Mouse (Mus musculus): Measurements from ENCODE around the gene A230050P20Rik. TPM values are rescaled to one million over a fixed set of nuclear protein-coding genes. Genes with fewer than 3 reads are reported as not detected.

Gene A230050P20Rik
- polyA plus RNA-seq, 1 experiment, result 4.6 TPM

- no peak overlapping the region for H3K4me2 ChIP-seq (ENCODE audit: low read depth)
- TF ChIP-seq MYOD1 (IDR thresholded peaks at IDR 0.05; ENCODE audit: control insufficient read depth in 1 of 3, insufficient read length in 2 of 3, low read depth in 2 of 3) (no peak), E2F4 (IDR thresholded peaks at IDR 0.05; ENCODE audit: insufficient read depth) (no peak), SRF (IDR thresholded peaks at IDR 0.05; ENCODE audit: control insufficient read depth, insufficient read length, low read depth) (no peak), CEBPB (IDR thresholded peaks at IDR 0.05; ENCODE audit: insufficient read depth, poor library complexity, severe bottlenecking) (no peak), TCF12 (IDR thresholded peaks at IDR 0.05; ENCODE audit: insufficient read depth, poor library complexity, severe bottlenecking) (no peak), POLR2A (IDR thresholded peaks at IDR 0.05; ENCODE audit: insufficient read length, low read depth) (no peak), USF1 (IDR thresholded peaks at IDR 0.05; ENCODE audit: low read depth) (no peak), TCF3 (IDR thresholded peaks at IDR 0.05; ENCODE audit: insufficient read length, low read depth) (no peak), REST (IDR thresholded peaks at IDR 0.05; ENCODE audit: insufficient read depth, insufficient read length) (no peak), MYOG (IDR thresholded peaks at IDR 0.05; ENCODE audit: control insufficient read depth in 1 of 3, insufficient read depth in 1 of 3, insufficient read length in 2 of 3, low read depth in 2 of 3) (no peak), MAX (IDR thresholded peaks at IDR 0.05; ENCODE audit: low read depth) (no peak), POLR2AphosphoS2 (IDR thresholded peaks at IDR 0.05; ENCODE audit: insufficient read length, low read depth) (no peak)
- H3K36me3 ChIP-seq (ENCODE audit: control insufficient read depth, insufficient read depth), result no peaks in the 10 kb centered on the region
- no peak overlapping the region for H3K4me3 ChIP-seq
- H3ac ChIP-seq (ENCODE audit: control insufficient read depth, insufficient read length), result no peak overlapping the region
- H3K79me2 ChIP-seq (ENCODE audit: control insufficient read depth, insufficient read depth), result no peaks in the 10 kb centered on the region
- peaks cover 2% of the 10 kb centered on the region for H3K27me3 ChIP-seq (ENCODE audit: control insufficient read depth, insufficient read depth, insufficient read length)
Observed at GRCm38 (mm10) chr9:20838931-20839330, 29.5 kb upstream of the A230050P20Rik start.

GRCm38 (mm10) chr9:20842211-20842610, 26.2 kb upstream of the A230050P20Rik start:
- H3K79me2 ChIP-seq (ENCODE audit: control insufficient read depth, insufficient read depth), result no peaks in the 10 kb centered on the region
- no peak overlapping the region for H3ac ChIP-seq (ENCODE audit: control insufficient read depth, insufficient read length)
- peaks cover 12% of the 10 kb centered on the region for H3K27me3 ChIP-seq (ENCODE audit: control insufficient read depth, insufficient read depth, insufficient read length)
- H3K4me2 ChIP-seq (ENCODE audit: low read depth), result no peak overlapping the region
- TF ChIP-seq E2F4 (IDR thresholded peaks at IDR 0.05; ENCODE audit: insufficient read depth) (no peak), REST (IDR thresholded peaks at IDR 0.05; ENCODE audit: insufficient read depth, insufficient read length) (no peak), MYOG (IDR thresholded peaks at IDR 0.05; ENCODE audit: control insufficient read depth in 1 of 3, insufficient read depth in 1 of 3, insufficient read length in 2 of 3, low read depth in 2 of 3) (no peak), SRF (IDR thresholded peaks at IDR 0.05; ENCODE audit: control insufficient read depth, insufficient read length, low read depth) (no peak), POLR2A (IDR thresholded peaks at IDR 0.05; ENCODE audit: insufficient read length, low read depth) (no peak), TCF12 (IDR thresholded peaks at IDR 0.05; ENCODE audit: insufficient read depth, poor library complexity, severe bottlenecking) (no peak), TCF3 (IDR thresholded peaks at IDR 0.05; ENCODE audit: insufficient read length, low read depth) (no peak), USF1 (IDR thresholded peaks at IDR 0.05; ENCODE audit: low read depth) (no peak), MAX (IDR thresholded peaks at IDR 0.05; ENCODE audit: low read depth) (no peak), CEBPB (IDR thresholded peaks at IDR 0.05; ENCODE audit: insufficient read depth, poor library complexity, severe bottlenecking) (no peak)
- no peak overlapping the region for H3K4me3 ChIP-seq
- no peaks in the 10 kb centered on the region for H3K36me3 ChIP-seq (ENCODE audit: control insufficient read depth, insufficient read depth)

DNA sequence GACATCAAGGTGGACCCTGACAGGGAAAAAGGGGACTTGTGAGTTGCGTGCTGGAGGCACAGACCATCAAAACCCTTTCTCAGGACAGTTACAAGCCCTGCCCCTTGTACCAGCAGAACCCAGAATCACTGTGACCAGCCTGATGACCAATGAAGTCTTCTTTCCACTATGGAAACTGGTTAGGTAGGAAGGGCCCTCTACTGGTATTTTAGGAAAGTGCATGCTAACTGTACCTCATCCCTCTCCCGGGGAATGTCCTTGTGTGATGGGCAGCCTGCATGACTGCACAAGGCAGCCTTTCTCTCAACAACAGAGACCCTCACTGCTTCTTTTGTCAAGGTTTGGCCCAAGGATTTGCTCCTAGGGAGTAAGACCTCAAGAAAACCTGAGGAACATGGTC, 25.8 kb upstream of the A230050P20Rik start:
- TF ChIP-seq REST (IDR thresholded peaks at IDR 0.05; ENCODE audit: insufficient read depth, insufficient read length) (no peak), TCF3 (IDR thresholded peaks at IDR 0.05; ENCODE audit: insufficient read length, low read depth) (no peak)
- Histone ChIP-seq H3K4me3 (no peak overlapping the region), H3K27me3 (ENCODE audit: control insufficient read depth, insufficient read depth, insufficient read length) (peaks cover 12% of the 10 kb centered on the region), H3ac (ENCODE audit: control insufficient read depth, insufficient read length) (no peak overlapping the region), H3K4me2 (ENCODE audit: low read depth) (no peak overlapping the region), H3K79me2 (ENCODE audit: control insufficient read depth, insufficient read depth) (no peaks in the 10 kb centered on the region), H3K36me3 (ENCODE audit: control insufficient read depth, insufficient read depth) (no peaks in the 10 kb centered on the region)

DNA sequence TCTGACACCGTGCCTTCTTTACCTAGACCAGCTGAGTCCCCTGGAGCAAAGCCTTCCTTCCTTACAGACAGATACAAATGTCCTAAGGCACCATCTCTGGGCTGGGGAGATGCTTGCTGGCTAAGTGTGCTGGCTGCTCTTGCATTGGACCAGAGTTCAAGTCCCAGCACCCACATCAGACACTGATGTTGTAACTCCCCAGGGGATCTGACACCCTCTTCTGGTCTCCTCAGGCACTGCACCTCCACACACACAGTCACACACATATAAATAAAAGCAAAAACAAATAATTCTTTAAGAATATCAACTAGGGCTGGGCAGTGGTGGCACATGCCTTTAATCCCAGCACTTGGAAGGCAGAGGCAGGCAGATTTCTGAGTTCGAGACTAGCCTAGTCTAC, 18.3 kb upstream of the A230050P20Rik start:
- Histone ChIP-seq H3ac (ENCODE audit: control insufficient read depth, insufficient read length) (no peak overlapping the region), H3K79me2 (ENCODE audit: control insufficient read depth, insufficient read depth) (no peaks in the 10 kb centered on the region), H3K27me3 (ENCODE audit: control insufficient read depth, insufficient read depth, insufficient read length) (peaks cover 38% of the 10 kb centered on the region), H3K36me3 (ENCODE audit: control insufficient read depth, insufficient read depth) (no peaks in the 10 kb centered on the region), H3K4me2 (ENCODE audit: low read depth) (no peak overlapping the region), H3K4me3 (no peak overlapping the region)
- TF ChIP-seq MAX (IDR thresholded peaks at IDR 0.05; ENCODE audit: low read depth), result no peak
- no peak for TF ChIP-seq CEBPB (IDR thresholded peaks at IDR 0.05; ENCODE audit: insufficient read depth, poor library complexity, severe bottlenecking)

DNA sequence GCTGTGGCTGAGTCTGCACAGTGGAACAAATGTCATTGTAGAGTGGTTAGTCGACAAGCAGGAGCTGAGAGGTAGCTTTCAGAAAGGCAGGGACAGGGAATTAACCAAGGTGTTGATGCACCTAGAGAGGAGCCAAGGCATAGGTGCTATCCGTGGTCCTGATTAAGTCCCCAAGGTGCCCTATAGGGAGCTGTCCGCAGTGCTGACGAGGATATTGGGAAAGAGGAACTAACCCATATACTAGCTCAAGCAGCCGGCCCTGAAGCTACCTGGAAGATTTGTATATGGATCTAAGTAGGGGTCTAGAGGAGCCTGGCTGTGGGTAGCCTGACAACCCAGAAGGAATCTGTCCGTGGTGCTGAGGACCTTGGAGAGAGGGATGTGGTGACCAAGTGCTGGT, 11.3 kb upstream of the A230050P20Rik start:
- no peaks in the 10 kb centered on the region for H3K36me3 ChIP-seq (ENCODE audit: control insufficient read depth, insufficient read depth)
- peaks cover 28% of the 10 kb centered on the region for H3K27me3 ChIP-seq (ENCODE audit: control insufficient read depth, insufficient read depth, insufficient read length)
- H3K79me2 ChIP-seq (ENCODE audit: control insufficient read depth, insufficient read depth), result no peaks in the 10 kb centered on the region
- no peak overlapping the region for H3K4me2 ChIP-seq (ENCODE audit: low read depth)
- no peak overlapping the region for H3K4me3 ChIP-seq
- no peak overlapping the region for H3ac ChIP-seq (ENCODE audit: control insufficient read depth, insufficient read length)
- TF ChIP-seq POLR2A (IDR thresholded peaks at IDR 0.05; ENCODE audit: insufficient read length, low read depth) (no peak), REST (IDR thresholded peaks at IDR 0.05; ENCODE audit: insufficient read depth, insufficient read length) (peak; percentile 98), MAX (IDR thresholded peaks at IDR 0.05; ENCODE audit: low read depth) (peak; percentile 91), CEBPB (IDR thresholded peaks at IDR 0.05; ENCODE audit: insufficient read depth, poor library complexity, severe bottlenecking) (0 out of 2 replicates have a peak, but pooled peaks have one; percentile 23), USF1 (IDR thresholded peaks at IDR 0.05; ENCODE audit: low read depth) (no peak)

DNA sequence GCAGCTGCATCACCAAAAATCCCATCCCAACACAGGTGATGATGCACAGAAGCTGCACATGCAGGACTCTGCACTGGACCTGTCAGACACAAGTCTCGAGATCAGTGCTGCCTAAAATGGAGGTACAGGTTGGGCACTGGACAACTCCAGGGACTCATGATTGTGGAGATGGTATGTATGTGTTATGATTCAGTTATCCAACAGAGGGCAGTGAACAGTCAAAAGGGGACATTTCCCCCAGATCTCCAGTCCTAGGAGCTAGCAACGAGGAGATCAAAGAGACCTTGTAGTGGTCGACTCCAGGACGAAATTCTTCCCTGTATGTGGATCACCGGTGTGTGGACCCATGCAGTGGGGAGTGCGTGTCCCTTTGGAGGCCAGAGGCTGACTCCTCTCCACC, 8.5 kb upstream of the A230050P20Rik start:
- no peaks in the 10 kb centered on the region for H3K36me3 ChIP-seq (ENCODE audit: control insufficient read depth, insufficient read depth)
- peaks cover 8% of the 10 kb centered on the region for H3K27me3 ChIP-seq (ENCODE audit: control insufficient read depth, insufficient read depth, insufficient read length)
- no peak overlapping the region for H3K4me2 ChIP-seq (ENCODE audit: low read depth)
- no peaks in the 10 kb centered on the region for H3K79me2 ChIP-seq (ENCODE audit: control insufficient read depth, insufficient read depth)
- TF ChIP-seq CEBPB (IDR thresholded peaks at IDR 0.05; ENCODE audit: insufficient read depth, poor library complexity, severe bottlenecking) (no peak), MAX (IDR thresholded peaks at IDR 0.05; ENCODE audit: low read depth) (no peak), E2F4 (IDR thresholded peaks at IDR 0.05; ENCODE audit: insufficient read depth) (no peak), USF1 (IDR thresholded peaks at IDR 0.05; ENCODE audit: low read depth) (no peak), REST (IDR thresholded peaks at IDR 0.05; ENCODE audit: insufficient read depth, insufficient read length) (no peak), SRF (IDR thresholded peaks at IDR 0.05; ENCODE audit: control insufficient read depth, insufficient read length, low read depth) (no peak), TCF3 (IDR thresholded peaks at IDR 0.05; ENCODE audit: insufficient read length, low read depth) (no peak), POLR2AphosphoS2 (IDR thresholded peaks at IDR 0.05; ENCODE audit: insufficient read length, low read depth) (no peak), MYOG (IDR thresholded peaks at IDR 0.05; ENCODE audit: control insufficient read depth in 1 of 3, insufficient read depth in 1 of 3, insufficient read length in 2 of 3, low read depth in 2 of 3) (no peak), TCF12 (IDR thresholded peaks at IDR 0.05; ENCODE audit: insufficient read depth, poor library complexity, severe bottlenecking) (no peak), POLR2A (IDR thresholded peaks at IDR 0.05; ENCODE audit: insufficient read length, low read depth) (no peak), MYOD1 (IDR thresholded peaks at IDR 0.05; ENCODE audit: control insufficient read depth in 1 of 3, insufficient read length in 2 of 3, low read depth in 2 of 3) (no peak)
- H3ac ChIP-seq (ENCODE audit: control insufficient read depth, insufficient read length), result no peak overlapping the region
- H3K4me3 ChIP-seq, result no peak overlapping the region
